Mouse (Mus musculus): ENCODE results near the gene Zfyve28. TPM values are rescaled to one million over a fixed set of nuclear protein-coding genes. Genes with fewer than 3 reads are reported as not detected.

Zfyve28 gene
- total and polyA plus RNA-seq, 3 experiments, result 0.12 to 0.14 TPM; not detected in 1

DNA sequence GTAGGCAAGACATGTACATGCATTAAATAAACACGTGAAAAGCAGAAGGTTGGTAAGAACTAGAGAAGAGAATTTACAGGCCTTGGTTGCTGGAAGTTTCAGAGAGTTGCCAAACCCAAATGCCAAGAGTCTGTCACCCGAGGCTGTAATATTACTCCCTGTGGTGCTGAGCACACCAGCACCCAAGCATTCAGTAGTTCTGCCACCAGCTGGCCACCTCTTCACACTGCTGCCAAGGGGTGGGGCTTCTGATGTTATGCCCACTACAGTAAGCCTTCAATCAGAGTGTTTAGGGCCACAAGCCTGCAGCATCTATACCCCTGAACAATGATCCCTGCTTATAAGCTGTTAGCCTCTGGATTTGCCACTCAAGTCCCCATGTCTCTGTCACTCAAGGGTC lies 86.9 kb downstream of the Zfyve28 start:
- H3K9me3 ChIP-seq (replicated peaks; ENCODE audit: insufficient read depth, low read length), result no peaks in the 10 kb centered on the region
- H3K9ac ChIP-seq (ENCODE audit: control insufficient read depth, low read depth, low read length, poor library complexity, severe bottlenecking), result no peak overlapping the region
- no peak for DNase-seq (ENCODE audit: low read depth, low spot score)
- peaks cover 7 to 8% of the 10 kb centered on the region in 2 experiments for H3K27me3 ChIP-seq (ENCODE audit: control insufficient read depth in 1 of 2, insufficient read depth in 2 of 2, low read length in 2 of 2)
- TF ChIP-seq CHD2 (IDR thresholded peaks at IDR 0.05; ENCODE audit: low read length), result no peak
- TF ChIP-seq MEF2A (IDR thresholded peaks at IDR 0.05; ENCODE audit: extremely low read depth, insufficient replicate concordance, low read depth, low read length, poor library complexity, severe bottlenecking), result no peak
- no peak for TF ChIP-seq GABPA (IDR thresholded peaks at IDR 0.05; ENCODE audit: low read depth, low read length)
- TF ChIP-seq TBP (IDR thresholded peaks at IDR 0.05; ENCODE audit: low read depth, low read length), result no peak
- no peak for TF ChIP-seq SMC3 (IDR thresholded peaks at IDR 0.05; ENCODE audit: low read depth, low read length)
- TF ChIP-seq USF2 (IDR thresholded peaks at IDR 0.05; ENCODE audit: borderline replicate concordance in 1 of 2, insufficient read depth in 1 of 2, low read depth in 1 of 2, low read length in 2 of 2), result no peak
- no peak for TF ChIP-seq POLR2A (IDR thresholded peaks at IDR 0.05; ENCODE audit: control insufficient read depth in 1 of 2, insufficient read depth in 1 of 2, low read depth in 1 of 2, low read length in 2 of 2, poor library complexity in 1 of 2)
- no peak for TF ChIP-seq MAX (IDR thresholded peaks at IDR 0.05; ENCODE audit: low read length)
- no peak for TF ChIP-seq ETS1 (IDR thresholded peaks at IDR 0.05; ENCODE audit: low read depth, low read length)
- TF ChIP-seq CHD1 (IDR thresholded peaks at IDR 0.05; ENCODE audit: low read depth, low read length), result no peak
- TF ChIP-seq ZMIZ1 (IDR thresholded peaks at IDR 0.05; ENCODE audit: low read depth, low read length), result no peak
- no peak for TF ChIP-seq POLR2AphosphoS2 (IDR thresholded peaks at IDR 0.05; ENCODE audit: low read length)
- TF ChIP-seq JUND (IDR thresholded peaks at IDR 0.05; ENCODE audit: low read depth, low read length), result no peak
- TF ChIP-seq HCFC1 (IDR thresholded peaks at IDR 0.05; ENCODE audit: low read depth, low read length), result no peak
- no peak for TF ChIP-seq E2F4 (IDR thresholded peaks at IDR 0.05; ENCODE audit: borderline replicate concordance, low read depth, low read length)
- TF ChIP-seq SIN3A (IDR thresholded peaks at IDR 0.05; ENCODE audit: low read length), result no peak
- no peak for TF ChIP-seq ELF1 (IDR thresholded peaks at IDR 0.05; ENCODE audit: low read depth, low read length)
- TF ChIP-seq NRF1 (IDR thresholded peaks at IDR 0.05; ENCODE audit: insufficient read depth, low read depth, low read length, poor library complexity, severe bottlenecking), result no peak
- TF ChIP-seq MXI1 (IDR thresholded peaks at IDR 0.05; ENCODE audit: low read depth, low read length), result no peak
- no peaks in the 10 kb centered on the region for H3K36me3 ChIP-seq (ENCODE audit: control insufficient read depth in 1 of 2, insufficient read depth in 2 of 2, low read length in 2 of 2)
- H3K4me1 ChIP-seq (ENCODE audit: control insufficient read depth in 1 of 2, insufficient read depth in 2 of 2, low read length in 2 of 2), result no peaks in the 10 kb centered on the region
- no peak overlapping the region for H3K27ac ChIP-seq (ENCODE audit: control insufficient read depth, low read depth, low read length)
- H3K4me3 ChIP-seq (ENCODE audit: control insufficient read depth in 1 of 2, insufficient read depth in 1 of 2, low read depth in 2 of 2, low read length in 2 of 2), result no peak overlapping the region
- no peaks in the 10 kb centered on the region for H3K79me2 ChIP-seq (ENCODE audit: control insufficient read depth, insufficient read depth, low read length, poor library complexity)

DNA sequence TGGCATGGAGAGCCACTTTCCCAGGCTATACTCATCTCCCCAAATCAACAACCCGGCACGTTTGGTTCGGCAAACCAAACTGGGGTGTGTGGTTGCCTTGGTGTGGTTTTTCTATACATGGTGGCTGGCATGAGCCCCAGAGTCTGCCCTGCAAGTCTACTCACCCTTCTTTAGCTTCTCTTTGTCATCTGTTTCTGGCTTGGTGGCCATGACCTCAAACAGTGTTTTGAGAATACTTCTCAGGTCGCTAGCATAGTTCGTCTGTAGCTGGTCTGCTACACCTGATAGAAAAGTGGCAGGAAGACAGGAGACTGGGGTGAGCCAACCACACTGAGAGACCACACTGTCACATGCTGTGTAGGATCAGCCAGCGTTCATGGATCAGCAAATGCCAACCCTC lies 89.6 kb downstream of the Zfyve28 start:
- no peak overlapping the region for H3K4me3 ChIP-seq (ENCODE audit: control insufficient read depth in 1 of 2, insufficient read depth in 1 of 2, low read depth in 2 of 2, low read length in 2 of 2)
- H3K79me2 ChIP-seq (ENCODE audit: control insufficient read depth, insufficient read depth, low read length, poor library complexity), result no peaks in the 10 kb centered on the region
- no peaks in the 10 kb centered on the region for H3K4me1 ChIP-seq (ENCODE audit: control insufficient read depth in 1 of 2, insufficient read depth in 2 of 2, low read length in 2 of 2)
- no peaks in the 10 kb centered on the region for H3K9me3 ChIP-seq (replicated peaks; ENCODE audit: insufficient read depth, low read length)
- no peak for TF ChIP-seq TBP (IDR thresholded peaks at IDR 0.05; ENCODE audit: low read depth, low read length)
- no peak for TF ChIP-seq GATA1 (IDR thresholded peaks at IDR 0.05; ENCODE audit: low read depth, low read length)
- no peak for TF ChIP-seq USF1 (IDR thresholded peaks at IDR 0.05; ENCODE audit: low read depth, low read length)
- TF ChIP-seq CTCF (IDR thresholded peaks at IDR 0.05 in 2 of 3, conservative IDR thresholded peaks at IDR 0.05 in 1 of 3; ENCODE audit: control insufficient read depth in 1 of 3, insufficient read depth in 1 of 3, low read depth in 2 of 3, low read length in 3 of 3, poor library complexity in 1 of 3, severe bottlenecking in 1 of 3), result no peak
- no peak for TF ChIP-seq ZKSCAN1 (IDR thresholded peaks at IDR 0.05; ENCODE audit: low read depth, low read length)
- no peak for TF ChIP-seq TCF12 (IDR thresholded peaks at IDR 0.05; ENCODE audit: low read depth, low read length)
- no peak for TF ChIP-seq NELFE (IDR thresholded peaks at IDR 0.05; ENCODE audit: low read depth, low read length)
- H3K27me3 ChIP-seq (ENCODE audit: control insufficient read depth in 1 of 2, insufficient read depth in 2 of 2, low read length in 2 of 2), result peaks cover 9 to 11% of the 10 kb centered on the region in 2 experiments
- no peak for DNase-seq (ENCODE audit: low read depth, low spot score)
- no peaks in the 10 kb centered on the region for H3K36me3 ChIP-seq (ENCODE audit: control insufficient read depth in 1 of 2, insufficient read depth in 2 of 2, low read length in 2 of 2)
- H3K9ac ChIP-seq (ENCODE audit: control insufficient read depth, low read depth, low read length, poor library complexity, severe bottlenecking), result no peak overlapping the region
- H3K27ac ChIP-seq (ENCODE audit: control insufficient read depth, low read depth, low read length), result no peak overlapping the region

All from MEL (cell line).